Mouse (Mus musculus) lung, postnatal 36 days (tissue): ENCODE data around the gene Atg13.
A peak's percentile ranks its signal among the peaks of the same experiment; 100 is the strongest.

Source experiments
- DNase-seq: peaks from one replicate; pipeline ENCODE4 v3.0.0; 2022; ENCODE audit warnings: mixed read lengths

The Atg13 gene

DNA sequence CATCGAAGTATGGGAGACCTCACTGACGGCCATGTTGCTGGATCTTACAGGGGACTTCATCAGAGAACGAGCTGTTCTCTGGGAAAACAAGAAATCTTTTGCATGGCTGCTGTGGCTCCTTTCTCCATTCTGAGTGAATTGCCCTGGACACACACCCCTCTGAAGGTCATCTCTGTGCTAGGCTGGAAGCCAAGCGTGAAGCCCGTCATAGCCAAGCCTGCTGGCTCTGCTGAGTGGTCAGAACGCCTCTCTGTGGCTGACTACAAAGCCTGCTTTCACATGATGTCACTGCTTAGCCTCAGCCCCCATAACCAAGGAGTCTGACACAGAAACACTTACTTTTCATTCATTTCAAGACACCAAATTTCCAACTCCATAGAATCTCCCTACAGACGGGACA is 20.9 kb downstream of the Atg13 start:
- no peak for DNase-seq

GRCm38 (mm10) chr2:91683919-91684318 is 26.5 kb downstream of the Atg13 start:
- DNase-seq = peak; percentile 75

DNA sequence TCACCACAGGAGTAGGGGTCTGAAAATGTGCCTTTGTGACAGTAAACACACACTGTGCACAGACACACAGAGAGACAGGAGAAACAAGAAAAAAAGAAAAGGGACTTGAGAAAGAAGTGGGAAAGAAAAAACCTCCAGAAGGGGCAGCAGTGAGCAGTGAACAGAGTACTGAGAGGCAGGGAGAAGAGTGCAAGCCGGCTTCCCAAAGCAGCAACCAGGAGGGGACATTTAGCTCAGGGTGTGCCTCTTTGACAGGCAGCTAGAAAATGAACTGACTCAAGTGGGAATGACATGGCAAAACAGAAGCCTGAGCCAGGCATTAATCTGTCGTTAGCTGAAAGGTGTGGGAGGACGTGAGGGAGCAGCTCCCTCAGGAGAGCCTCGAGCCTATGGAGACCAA is 27.5 kb downstream of the Atg13 start:
- DNase-seq = peak; percentile 82

DNA sequence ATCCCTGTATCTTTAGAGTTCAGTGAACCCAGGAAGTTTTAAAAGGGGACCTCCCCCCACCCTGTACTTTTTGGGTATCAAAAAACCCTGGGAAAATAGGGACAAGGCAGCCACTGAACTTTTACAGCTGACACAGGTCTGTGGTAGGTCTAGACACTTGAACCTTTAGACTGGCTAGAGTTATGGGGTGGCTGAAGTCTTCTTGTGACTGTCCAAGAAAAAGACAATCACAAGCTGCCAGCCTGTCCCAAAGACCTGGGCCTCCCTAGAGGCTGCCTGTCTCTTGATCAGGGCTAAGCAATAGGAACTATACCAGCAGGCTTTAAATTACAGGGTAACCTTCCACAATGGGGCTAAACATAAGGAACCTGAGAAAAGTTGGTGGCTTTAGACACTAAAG is 33.4 kb downstream of the Atg13 start:
- DNase-seq = no peak

DNA sequence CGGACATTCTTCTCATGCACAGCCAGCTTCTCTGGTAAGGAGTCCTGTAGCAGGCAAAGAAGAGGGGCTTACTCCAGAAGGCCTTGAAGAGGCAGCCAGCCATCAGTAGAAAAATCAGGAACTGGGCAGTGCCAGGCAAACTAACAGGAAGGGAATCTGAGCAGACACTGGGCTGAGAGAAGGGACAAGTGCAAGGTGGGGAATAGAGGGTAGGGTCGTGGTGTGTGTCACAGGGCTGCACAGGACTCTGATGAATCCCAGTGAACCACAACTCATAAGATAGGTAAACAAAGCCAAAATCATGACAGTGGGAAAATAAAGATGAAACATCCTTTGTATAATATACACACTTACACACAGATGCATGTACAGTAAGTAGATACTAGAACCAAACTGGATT is 34.0 kb downstream of the Atg13 start:
- DNase-seq = no peak

GRCm38 (mm10) chr2:91674895-91675294 is 35.5 kb downstream of the Atg13 start:
- DNase-seq = no peak

- DNase-seq = no peak
Measured at GRCm38 (mm10) chr2:91673587-91673986, 36.8 kb downstream of the Atg13 start.

- DNase-seq = no peak
Measured at GRCm38 (mm10) chr2:91670038-91670437, 40.3 kb downstream of the Atg13 start.

DNA sequence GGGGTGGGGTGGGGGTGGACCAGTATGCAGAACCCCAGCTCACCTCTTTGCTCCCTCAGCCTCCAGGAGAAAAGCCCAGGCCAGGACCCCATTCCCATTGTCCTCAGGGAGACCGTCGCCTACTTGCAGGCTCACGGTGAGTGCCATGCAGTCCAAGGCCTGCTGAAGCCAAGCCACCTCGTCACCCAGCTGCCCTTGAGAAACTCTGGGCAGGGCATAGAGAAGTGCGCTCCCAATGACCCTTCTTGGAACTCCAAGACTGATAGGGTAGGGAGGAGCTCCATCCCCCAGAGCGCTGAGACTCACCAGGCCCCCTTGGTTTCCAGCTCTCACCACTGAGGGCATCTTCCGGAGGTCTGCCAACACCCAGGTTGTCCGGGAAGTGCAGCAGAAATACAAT is 41.0 kb downstream of the Atg13 start:
- no peak for DNase-seq

DNA sequence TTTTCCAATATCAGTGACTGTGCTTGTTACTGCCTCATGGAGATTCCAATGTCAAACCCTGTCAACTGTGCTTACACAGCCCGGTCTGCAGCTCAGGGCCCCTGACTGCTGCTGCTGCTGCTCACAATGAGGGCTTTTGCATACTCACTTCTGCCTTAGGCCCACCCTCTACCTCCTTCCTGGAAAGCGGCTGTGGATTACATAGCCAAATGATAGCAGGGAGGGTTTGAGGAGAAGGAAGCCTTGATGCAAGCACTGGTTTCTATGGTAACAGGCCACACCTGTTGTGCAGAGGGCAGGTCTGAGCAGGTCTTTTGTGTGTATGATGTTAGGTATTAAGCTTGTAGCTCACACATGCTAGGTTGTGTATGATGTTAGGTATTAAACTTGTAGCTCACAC is 42.6 kb downstream of the Atg13 start:
- DNase-seq = no peak

DNA sequence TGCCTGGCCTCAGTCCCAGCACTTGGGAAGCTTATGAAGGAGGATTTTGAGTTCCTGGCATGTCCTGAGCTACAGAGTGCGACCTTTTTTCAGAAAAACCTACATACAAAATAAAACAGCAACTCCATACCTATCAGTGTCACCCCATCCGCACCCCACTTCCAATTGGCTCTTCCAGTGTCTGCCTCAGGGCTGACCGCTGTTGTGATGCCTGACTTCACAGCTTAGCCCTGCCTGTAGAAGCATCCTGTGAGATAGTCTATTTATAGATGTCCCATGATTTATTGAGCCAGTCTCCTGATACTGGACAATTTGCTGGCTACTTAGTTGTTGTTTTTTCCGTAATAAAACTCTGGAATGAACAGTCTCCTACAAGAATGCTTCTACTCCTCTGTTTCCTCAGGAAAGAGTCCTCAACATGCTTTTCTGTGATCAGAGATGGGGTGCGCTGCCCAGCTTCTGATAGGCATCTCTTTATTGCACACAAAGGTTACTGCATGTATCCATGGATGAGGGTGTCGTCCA is 43.9 kb downstream of the Atg13 start:
- no peak for DNase-seq

DNA sequence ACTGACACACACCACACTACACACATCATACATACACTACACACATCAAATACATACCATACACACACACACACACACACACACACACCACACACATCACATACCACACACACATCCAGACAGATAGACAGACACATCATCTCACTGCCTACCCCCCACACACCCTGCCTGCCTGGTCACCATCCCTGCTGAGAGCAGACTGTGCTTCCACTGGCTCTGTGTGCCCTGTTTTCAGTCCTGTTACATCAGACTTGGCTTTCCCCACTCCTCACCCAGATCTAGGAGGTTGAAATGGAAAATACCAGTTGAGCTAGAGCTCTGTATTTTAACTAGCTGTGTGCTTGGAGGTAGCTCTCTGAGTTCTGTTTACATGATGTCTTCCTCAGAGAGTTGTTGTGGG is 45.6 kb downstream of the Atg13 start:
- DNase-seq = no peak

DNA sequence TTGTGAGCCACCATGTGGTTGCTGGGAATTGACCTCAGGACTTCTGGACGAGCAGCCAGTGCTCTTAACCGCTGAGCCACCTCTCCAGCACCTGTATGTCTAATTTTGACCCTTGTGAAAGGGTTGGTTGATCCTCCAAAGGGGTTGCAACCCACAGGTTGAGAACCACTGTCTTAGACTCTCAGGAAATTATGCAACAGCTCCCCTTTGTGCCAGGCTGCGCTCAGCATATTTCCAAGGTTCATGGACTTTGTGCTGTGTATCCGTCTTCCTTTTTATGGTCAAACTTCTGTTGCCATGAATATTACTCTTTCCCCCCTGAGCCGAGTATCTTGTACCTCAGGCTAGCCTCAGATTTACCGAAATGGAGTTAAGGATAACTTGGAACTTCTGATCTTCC is 49.4 kb downstream of the Atg13 start:
- no peak for DNase-seq

DNA sequence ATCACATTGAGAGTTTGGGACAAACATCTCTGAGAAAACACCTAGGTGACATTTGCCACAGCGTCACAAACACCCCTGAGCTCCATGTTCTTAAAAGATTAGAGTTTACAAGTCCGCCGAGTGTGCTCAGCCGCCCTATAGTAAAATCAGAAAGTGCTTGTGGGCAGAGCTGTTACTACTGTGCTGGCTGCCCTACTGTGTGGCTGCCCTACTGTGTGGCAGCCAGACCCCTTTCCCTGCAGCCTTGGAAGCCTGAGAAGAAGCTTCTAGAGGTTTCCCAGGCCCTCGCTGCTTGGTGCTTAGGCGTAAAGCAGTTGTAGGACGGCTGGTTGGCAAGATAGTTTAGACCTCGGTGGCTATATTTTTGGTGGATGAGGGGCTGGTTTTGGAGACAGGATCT is 50.7 kb downstream of the Atg13 start:
- no peak for DNase-seq

GRCm38 (mm10) chr2:91656774-91657173 is 53.6 kb downstream of the Atg13 start:
- peak; percentile 70 for DNase-seq

DNA sequence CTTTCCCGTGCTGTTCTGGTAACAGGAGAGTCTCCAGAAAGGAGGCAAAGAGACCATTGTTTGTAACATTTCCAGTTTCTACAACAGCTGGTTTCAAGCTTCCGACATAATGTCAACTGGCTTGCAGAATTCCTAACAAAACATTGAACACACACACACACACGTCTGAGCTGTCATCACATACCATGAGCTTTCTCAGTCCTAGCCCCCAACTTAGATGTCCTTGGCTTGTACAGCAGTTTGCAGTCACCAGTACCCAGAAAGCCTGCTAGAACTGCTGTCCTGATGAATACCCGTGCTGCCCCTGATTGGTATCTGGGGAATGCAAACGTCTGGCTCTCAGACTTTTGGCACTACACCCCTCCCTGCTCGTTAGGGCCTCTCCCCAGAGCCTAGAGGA is 54.5 kb downstream of the Atg13 start:
- DNase-seq = peak; percentile 32

- peak; percentile 17 for DNase-seq
Measured at GRCm38 (mm10) chr2:91655388-91655787, 55.0 kb downstream of the Atg13 start.

- DNase-seq = no peak
Measured at GRCm38 (mm10) chr2:91652863-91653262, 57.5 kb downstream of the Atg13 start.

GRCm38 (mm10) chr2:91651458-91652258 is 58.7 kb downstream of the Atg13 start:
- no peak for DNase-seq

GRCm38 (mm10) chr2:91650360-91650995 is 59.9 kb downstream of the Atg13 start:
- no peak for DNase-seq

DNA sequence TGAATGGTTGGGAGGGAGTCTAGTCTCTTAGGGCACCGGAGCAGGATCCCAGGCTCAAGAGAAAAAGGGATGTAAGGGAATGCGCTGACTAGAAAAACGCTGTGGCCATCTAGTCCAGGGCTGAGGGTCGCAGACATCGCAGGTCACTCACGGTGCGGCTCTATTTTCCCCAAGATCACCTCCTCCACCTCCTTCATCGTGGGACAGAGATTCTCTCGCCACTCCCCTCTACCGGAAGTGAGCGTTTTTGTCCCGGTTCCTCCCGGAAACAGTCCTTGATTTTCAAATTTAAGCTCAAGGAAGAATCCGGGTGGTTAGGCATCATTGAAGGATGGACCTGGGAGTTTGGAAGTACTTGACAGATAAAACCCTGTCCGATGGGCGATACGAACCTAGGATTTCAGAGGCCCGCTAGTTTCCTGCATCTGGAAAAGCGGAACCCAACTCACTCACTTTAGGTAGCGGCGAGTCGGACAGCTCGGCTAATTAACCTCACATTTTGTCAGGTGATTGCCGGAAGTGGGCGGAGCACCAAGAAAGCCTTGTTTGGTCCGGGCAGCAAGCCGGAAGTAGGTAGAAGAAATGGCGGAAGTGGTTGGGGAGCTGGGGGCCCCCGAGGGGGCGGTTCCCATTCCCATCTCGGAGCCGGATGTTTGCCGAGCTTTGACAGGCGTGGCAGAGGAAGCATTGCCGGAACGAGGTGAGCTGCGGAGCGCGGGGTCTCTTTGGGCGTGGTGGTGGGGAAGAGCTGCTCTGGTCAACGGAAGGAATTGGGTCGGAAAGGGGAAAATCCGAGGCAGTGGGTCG is 60.6 kb downstream of the Atg13 start, which contains the start of the genes Zfp408 and Arhgap1:
Gene Zfp408 (minus strand): TSS at position 239 of the 807 bp plus-strand sequence.
Gene Arhgap1 (plus strand): TSS at position 308 of the 807 bp plus-strand sequence.
- peak; percentile 99 for DNase-seq

- no peak for DNase-seq
Measured at GRCm38 (mm10) chr2:91649152-91649551, 61.2 kb downstream of the Atg13 start.

DNA sequence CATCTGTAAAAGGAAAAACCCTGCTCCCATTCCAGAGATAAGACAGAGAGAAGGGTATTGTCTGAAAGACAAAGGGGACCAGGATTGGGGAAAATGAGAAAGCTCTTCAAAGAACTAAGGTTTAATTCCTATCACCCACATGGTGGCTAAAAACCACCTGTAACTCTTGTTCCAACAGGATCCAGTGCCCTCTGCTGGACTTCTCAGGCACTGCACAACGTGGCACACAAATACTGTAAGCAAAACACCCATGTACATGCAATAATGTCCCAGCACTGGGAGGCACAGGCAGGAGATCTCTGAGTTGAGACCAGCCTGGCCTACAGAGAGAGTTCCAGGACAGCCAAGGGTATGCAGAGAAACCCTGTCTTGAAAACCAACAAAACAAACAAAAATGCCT is 63.6 kb downstream of the Atg13 start:
- peak; percentile 81 for DNase-seq
